Mouse (Mus musculus) cerebellum, adult 2 months (tissue): ENCODE results near the gene Atf4.
A peak's percentile ranks its signal among the peaks of the same experiment; 100 is the strongest.

Experiments used
- CTCF ChIP-seq: fragments of 200-500 bp; IDR thresholded peaks from 2 replicates; pipeline ENCODE4 v1.5.1; 2011; ENCODE audit warnings: low read depth, mild to moderate bottlenecking, control low read depth, low read length, moderate library complexity, borderline replicate concordance; ENCODE audit not compliant: insufficient read depth
- POLR2A ChIP-seq: fragments of 200-500 bp; IDR thresholded peaks from 2 replicates; pipeline ENCODE4 v1.6.1; 2011; ENCODE audit warnings: low read length, control low read depth, borderline replicate concordance; ENCODE audit not compliant: insufficient read depth

DNA sequence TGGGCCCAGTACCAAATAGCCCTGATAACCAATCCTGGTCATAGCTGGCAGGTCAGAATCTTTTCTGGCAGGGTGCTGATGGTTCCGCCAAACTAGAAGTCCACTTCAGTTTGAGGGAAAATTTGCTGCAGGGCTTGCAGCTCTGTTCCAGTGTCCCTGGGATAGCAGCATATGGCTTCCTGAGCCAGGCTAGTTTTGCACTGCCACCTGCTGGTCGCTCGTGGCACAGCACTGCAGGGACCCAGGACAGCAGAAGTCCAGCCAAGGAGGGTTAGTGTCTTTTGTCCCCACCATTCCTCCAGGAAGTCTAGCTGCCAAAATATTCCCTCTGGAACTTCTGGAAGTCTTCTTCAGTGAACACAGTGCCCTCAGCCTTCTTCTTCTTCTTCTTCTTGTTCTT lies 5.7 kb downstream of the Atf4 start:
- TF ChIP-seq CTCF (peak; percentile 99), POLR2A (no peak)
